Mouse (Mus musculus): ENCODE measurements at regions not wholly inside any gene's neighbourhood (a gene's known extent, or its start where the extent isn't known, plus 50 kb on each side); places are given as distances from the start of the nearest gene placed in this dataset.
"Not testable (repeated sequence)": the region's sequence is repeated elsewhere in the genome, so short reads cannot be mapped to it uniquely, and the experiment has no call there.

GRCm38 (mm10) chr5:7701776-7702175 lies 258.5 kb upstream of the Steap4 start:
- no peak overlapping the region for H3K9ac ChIP-seq (ENCODE audit: low read depth, low read length)
- H3K27me3 ChIP-seq (replicated peaks; ENCODE audit: control insufficient read depth, insufficient read depth, low read length), result no peaks in the 10 kb centered on the region
- DNase-seq (ENCODE audit: low spot score), result peak; percentile 1
- no peak overlapping the region for H3K4me3 ChIP-seq (ENCODE audit: low read depth, low read length)
- ATAC-seq (ENCODE audit: low read depth), result peak; percentile 9; the same call in 1 of the 2 replicates
- H3K9me3 ChIP-seq (ENCODE audit: control insufficient read depth, low read length), result no peaks in the 10 kb centered on the region
- no peaks in the 10 kb centered on the region for H3K36me3 ChIP-seq (ENCODE audit: control insufficient read depth, insufficient read depth, low read length)
- no peak overlapping the region for H3K27ac ChIP-seq (replicated peaks; ENCODE audit: low read depth, low read length)
- H3K4me2 ChIP-seq (ENCODE audit: low read depth, low read length), result no peak overlapping the region
- WGBS, result 54% methylated on average over 1 of the region's 1 CpGs
- no peaks in the 10 kb centered on the region for H3K4me1 ChIP-seq (ENCODE audit: control insufficient read depth, insufficient read depth, low read length)

- H3K27ac ChIP-seq (replicated peaks; ENCODE audit: low read depth, low read length), result no peak overlapping the region
- no peak overlapping the region for H3K9ac ChIP-seq (ENCODE audit: low read depth, low read length)
- ATAC-seq (ENCODE audit: low read depth) (no peak), DNase-seq (ENCODE audit: low spot score) (peak; percentile 4)
- no peak overlapping the region for H3K4me3 ChIP-seq (ENCODE audit: low read depth, low read length)
- no peaks in the 10 kb centered on the region for H3K27me3 ChIP-seq (replicated peaks; ENCODE audit: control insufficient read depth, insufficient read depth, low read length)
- H3K9me3 ChIP-seq (ENCODE audit: control insufficient read depth, low read length), result no peaks in the 10 kb centered on the region
- H3K4me1 ChIP-seq (ENCODE audit: control insufficient read depth, insufficient read depth, low read length), result no peaks in the 10 kb centered on the region
- no peak overlapping the region for H3K4me2 ChIP-seq (ENCODE audit: low read depth, low read length)
- H3K36me3 ChIP-seq (ENCODE audit: control insufficient read depth, insufficient read depth, low read length), result no peaks in the 10 kb centered on the region
These were observed 240.7 kb upstream of the Steap4 start for GRCm38 (mm10) chr5:7719557-7719956.

- H3K9me3 ChIP-seq (ENCODE audit: control insufficient read depth, low read length), result no peaks in the 10 kb centered on the region
- WGBS, result 76% methylated on average over 3 of the region's 3 CpGs
- no peaks in the 10 kb centered on the region for H3K27me3 ChIP-seq (replicated peaks; ENCODE audit: control insufficient read depth, insufficient read depth, low read length)
- no peaks in the 10 kb centered on the region for H3K4me1 ChIP-seq (ENCODE audit: control insufficient read depth, insufficient read depth, low read length)
- no peak overlapping the region for H3K4me2 ChIP-seq (ENCODE audit: low read depth, low read length)
- ATAC-seq (ENCODE audit: low read depth) (no peak), DNase-seq (ENCODE audit: low spot score) (no peak)
- no peak overlapping the region for H3K9ac ChIP-seq (ENCODE audit: low read depth, low read length)
- H3K36me3 ChIP-seq (ENCODE audit: control insufficient read depth, insufficient read depth, low read length), result no peaks in the 10 kb centered on the region
- H3K27ac ChIP-seq (replicated peaks; ENCODE audit: low read depth, low read length), result no peak overlapping the region
- H3K4me3 ChIP-seq (ENCODE audit: low read depth, low read length), result no peak overlapping the region
These were observed 240.2 kb upstream of the Steap4 start for GRCm38 (mm10) chr5:7720061-7720460.

- Histone ChIP-seq H3K9ac (ENCODE audit: low read depth, low read length) (no peak overlapping the region), H3K4me1 (ENCODE audit: control insufficient read depth, insufficient read depth, low read length) (no peaks in the 10 kb centered on the region), H3K4me3 (ENCODE audit: low read depth, low read length) (no peak overlapping the region), H3K27ac (replicated peaks; ENCODE audit: low read depth, low read length) (no peak overlapping the region), H3K27me3 (replicated peaks; ENCODE audit: control insufficient read depth, insufficient read depth, low read length) (no peaks in the 10 kb centered on the region), H3K36me3 (ENCODE audit: control insufficient read depth, insufficient read depth, low read length) (no peaks in the 10 kb centered on the region), H3K9me3 (ENCODE audit: control insufficient read depth, low read length) (no peaks in the 10 kb centered on the region), H3K4me2 (ENCODE audit: low read depth, low read length) (no peak overlapping the region)
- DNase-seq (ENCODE audit: low spot score) (no peak), ATAC-seq (ENCODE audit: low read depth) (no peak)
- 81% methylated on average over 2 of the region's 2 CpGs for WGBS
These were observed 239.6 kb upstream of the Steap4 start for GRCm38 (mm10) chr5:7720688-7721087.

GRCm38 (mm10) chr5:7732566-7732965 lies 227.7 kb upstream of the Steap4 start:
- WGBS, result 68% methylated on average over 2 of the region's 2 CpGs
- H3K4me3 ChIP-seq (ENCODE audit: low read depth, low read length); H3K27me3 ChIP-seq (replicated peaks; ENCODE audit: control insufficient read depth, insufficient read depth, low read length); DNase-seq (ENCODE audit: low spot score); H3K4me2 ChIP-seq (ENCODE audit: low read depth, low read length); H3K4me1 ChIP-seq (ENCODE audit: control insufficient read depth, insufficient read depth, low read length); H3K9me3 ChIP-seq (ENCODE audit: control insufficient read depth, low read length); H3K9ac ChIP-seq (ENCODE audit: low read depth, low read length); ATAC-seq (ENCODE audit: low read depth); H3K36me3 ChIP-seq (ENCODE audit: control insufficient read depth, insufficient read depth, low read length); H3K27ac ChIP-seq (replicated peaks; ENCODE audit: low read depth, low read length): not testable (repeated sequence)

- no peaks in the 10 kb centered on the region for H3K36me3 ChIP-seq (ENCODE audit: control insufficient read depth, insufficient read depth, low read length)
- no peaks in the 10 kb centered on the region for H3K4me1 ChIP-seq (ENCODE audit: control insufficient read depth, insufficient read depth, low read length)
- no peak overlapping the region for H3K4me3 ChIP-seq (ENCODE audit: low read depth, low read length)
- 91% methylated on average over 1 of the region's 1 CpGs for WGBS
- ATAC-seq (ENCODE audit: low read depth) (no peak), DNase-seq (ENCODE audit: low spot score) (no peak)
- H3K9ac ChIP-seq (ENCODE audit: low read depth, low read length), result no peak overlapping the region
- H3K27me3 ChIP-seq (replicated peaks; ENCODE audit: control insufficient read depth, insufficient read depth, low read length), result no peaks in the 10 kb centered on the region
- H3K27ac ChIP-seq (replicated peaks; ENCODE audit: low read depth, low read length), result no peak overlapping the region
- no peaks in the 10 kb centered on the region for H3K9me3 ChIP-seq (ENCODE audit: control insufficient read depth, low read length)
- H3K4me2 ChIP-seq (ENCODE audit: low read depth, low read length), result no peak overlapping the region
These were observed 180.4 kb upstream of the Steap4 start for GRCm38 (mm10) chr5:7779827-7780226.

GRCm38 (mm10) chr5:7782235-7782634 lies 178.0 kb upstream of the Steap4 start:
- no peak overlapping the region for H3K4me3 ChIP-seq (ENCODE audit: low read depth, low read length)
- no peak overlapping the region for H3K9ac ChIP-seq (ENCODE audit: low read depth, low read length)
- no peaks in the 10 kb centered on the region for H3K36me3 ChIP-seq (ENCODE audit: control insufficient read depth, insufficient read depth, low read length)
- ATAC-seq (ENCODE audit: low read depth) (no peak), DNase-seq (ENCODE audit: low spot score) (peak; percentile 13)
- 65% methylated on average over 1 of the region's 1 CpGs for WGBS
- H3K4me2 ChIP-seq (ENCODE audit: low read depth, low read length), result no peak overlapping the region
- H3K27me3 ChIP-seq (replicated peaks; ENCODE audit: control insufficient read depth, insufficient read depth, low read length), result no peaks in the 10 kb centered on the region
- H3K9me3 ChIP-seq (ENCODE audit: control insufficient read depth, low read length), result no peaks in the 10 kb centered on the region
- H3K4me1 ChIP-seq (ENCODE audit: control insufficient read depth, insufficient read depth, low read length), result no peaks in the 10 kb centered on the region
- no peak overlapping the region for H3K27ac ChIP-seq (replicated peaks; ENCODE audit: low read depth, low read length)

- Histone ChIP-seq H3K27ac (replicated peaks; ENCODE audit: low read depth, low read length) (no peak overlapping the region), H3K9me3 (ENCODE audit: control insufficient read depth, low read length) (no peaks in the 10 kb centered on the region), H3K4me2 (ENCODE audit: low read depth, low read length) (no peak overlapping the region), H3K9ac (ENCODE audit: low read depth, low read length) (no peak overlapping the region), H3K4me3 (ENCODE audit: low read depth, low read length) (no peak overlapping the region), H3K4me1 (ENCODE audit: control insufficient read depth, insufficient read depth, low read length) (no peaks in the 10 kb centered on the region), H3K36me3 (ENCODE audit: control insufficient read depth, insufficient read depth, low read length) (no peaks in the 10 kb centered on the region), H3K27me3 (replicated peaks; ENCODE audit: control insufficient read depth, insufficient read depth, low read length) (no peaks in the 10 kb centered on the region)
- peak; percentile 3 for DNase-seq (ENCODE audit: low spot score)
- WGBS, result 67% methylated on average over 5 of the region's 5 CpGs
- no peak for ATAC-seq (ENCODE audit: low read depth)
These were observed 171.9 kb upstream of the Steap4 start for GRCm38 (mm10) chr5:7788406-7788805.

GRCm38 (mm10) chr5:7789126-7789525 lies 171.1 kb upstream of the Steap4 start:
- no peak for ATAC-seq (ENCODE audit: low read depth)
- H3K4me2 ChIP-seq (ENCODE audit: low read depth, low read length), result no peak overlapping the region
- no peaks in the 10 kb centered on the region for H3K36me3 ChIP-seq (ENCODE audit: control insufficient read depth, insufficient read depth, low read length)
- no peak overlapping the region for H3K27ac ChIP-seq (replicated peaks; ENCODE audit: low read depth, low read length)
- no peak for DNase-seq (ENCODE audit: low spot score)
- no peaks in the 10 kb centered on the region for H3K4me1 ChIP-seq (ENCODE audit: control insufficient read depth, insufficient read depth, low read length)
- no peaks in the 10 kb centered on the region for H3K27me3 ChIP-seq (replicated peaks; ENCODE audit: control insufficient read depth, insufficient read depth, low read length)
- no peak overlapping the region for H3K9ac ChIP-seq (ENCODE audit: low read depth, low read length)
- 84% methylated on average over 1 of the region's 1 CpGs for WGBS
- H3K4me3 ChIP-seq (ENCODE audit: low read depth, low read length), result no peak overlapping the region
- H3K9me3 ChIP-seq (ENCODE audit: control insufficient read depth, low read length), result no peaks in the 10 kb centered on the region

Measured in embryonic facial prominence, embryonic 14.5 days (tissue).